Mouse (Mus musculus): ENCODE measurements at regions not wholly inside any gene's neighbourhood (a gene's known extent, or its start where the extent isn't known, plus 50 kb on each side); places are given as distances from the start of the nearest gene placed in this dataset.

DNA sequence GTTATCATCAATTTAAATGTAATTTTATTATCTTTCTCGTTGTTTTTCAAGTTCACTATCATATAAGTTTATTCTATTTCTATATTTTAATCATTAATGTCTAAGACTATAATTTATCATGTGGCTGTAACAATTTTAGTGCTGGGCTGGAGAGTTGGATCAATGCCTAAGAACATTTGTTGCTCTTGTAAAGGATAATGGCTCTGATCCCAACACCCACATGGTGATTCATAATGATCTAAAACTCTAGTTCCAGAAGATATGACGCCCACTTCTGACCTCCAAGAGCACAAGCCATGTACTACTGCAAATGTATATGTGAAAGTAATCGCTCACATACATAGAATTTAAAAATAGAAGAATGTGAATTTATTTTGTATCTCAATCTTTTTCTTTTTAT is 6117.1 kb downstream of the 9330182O14Rik start:
- DNase-seq (ENCODE audit: low read depth): peak; percentile 1
- no peak for TF ChIP-seq CTCF (IDR thresholded peaks at IDR 0.05; ENCODE audit: borderline replicate concordance, extremely low read depth, insufficient read depth, insufficient read length)
- TF ChIP-seq POLR2A (IDR thresholded peaks at IDR 0.05; ENCODE audit: borderline replicate concordance, extremely low read depth, insufficient read depth, insufficient read length, poor library complexity, severe bottlenecking): no peak

DNA sequence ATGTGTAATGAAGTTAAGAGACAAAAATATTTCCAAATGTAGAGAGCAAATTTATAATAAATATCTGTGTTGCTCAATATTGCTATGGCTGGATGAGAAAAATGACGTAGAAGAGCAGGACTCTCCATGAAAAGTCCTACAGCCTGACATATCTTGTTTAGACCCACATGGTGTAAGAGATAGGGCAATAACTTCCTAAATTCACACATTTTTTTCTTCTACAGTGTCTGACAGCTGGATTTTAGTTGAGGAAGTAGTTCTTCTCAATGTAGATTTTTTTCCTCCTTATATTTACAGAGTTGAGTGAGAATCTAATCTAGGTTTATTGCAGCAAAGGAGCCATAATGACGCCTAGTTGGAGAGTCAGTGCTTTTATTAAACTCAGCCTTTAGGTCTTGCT is 6151.1 kb downstream of the 9330182O14Rik start:
- TF ChIP-seq POLR2A (IDR thresholded peaks at IDR 0.05; ENCODE audit: borderline replicate concordance, extremely low read depth, insufficient read depth, insufficient read length, poor library complexity, severe bottlenecking) (no peak), CTCF (IDR thresholded peaks at IDR 0.05; ENCODE audit: borderline replicate concordance, extremely low read depth, insufficient read depth, insufficient read length) (no peak)
- DNase-seq (ENCODE audit: low read depth): no peak

DNA sequence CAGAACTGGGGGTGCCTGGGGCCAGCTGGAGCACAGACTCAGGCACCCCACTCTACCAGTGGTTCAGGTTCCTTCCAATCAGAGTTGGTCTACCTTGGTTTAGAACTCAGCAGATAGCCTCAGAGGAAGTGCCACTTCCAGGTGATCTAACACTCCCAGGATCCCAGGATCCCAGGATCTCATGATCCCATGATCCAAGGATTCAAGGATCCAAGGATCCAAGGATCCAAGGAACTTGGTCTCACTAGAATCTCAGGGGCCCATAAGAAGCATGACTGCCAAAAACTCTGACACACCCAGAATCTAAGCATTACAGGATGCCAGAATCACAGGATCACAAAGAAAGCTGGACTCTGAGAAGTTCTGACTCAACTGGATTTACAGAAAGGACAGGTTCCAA is 6169.1 kb downstream of the 9330182O14Rik start:
- DNase-seq (ENCODE audit: low read depth): no peak

More for the DNA sequence above, 6169.1 kb downstream of the 9330182O14Rik start:
- no peak for TF ChIP-seq POLR2A (IDR thresholded peaks at IDR 0.05; ENCODE audit: borderline replicate concordance, extremely low read depth, insufficient read depth, insufficient read length, poor library complexity, severe bottlenecking)
